Mouse (Mus musculus) kidney, adult 2 months (tissue): Measurements from ENCODE around the gene Pik3c2g.

Experiments
- CTCF ChIP-seq: fragments of 200-500 bp; conservative IDR thresholded peaks from 2 replicates; pipeline ENCODE4 v1.5.1; 2011; ENCODE audit warnings: low read depth, mild to moderate bottlenecking, control low read depth, low read length, moderate library complexity, mixed read lengths; ENCODE audit not compliant: insufficient read depth, insufficient read length
- POLR2A ChIP-seq: fragments of 200-500 bp; IDR thresholded peaks from one replicate; pipeline ENCODE4 v1.6.1; 2011; ENCODE audit warnings: low read depth, low read length, control low read depth

GRCm38 (mm10) chr6:139865059-139865673 lies 278.1 kb downstream of the Pik3c2g start:
- TF ChIP-seq POLR2A (no peak), CTCF (no peak)
